Mouse (Mus musculus): ENCODE measurements around the gene Gng7. TPM values are rescaled to one million over a fixed set of nuclear protein-coding genes. Genes with fewer than 3 reads are reported as not detected.
"Not testable (repeated sequence)": the region's sequence is repeated elsewhere in the genome, so short reads cannot be mapped to it uniquely, and the experiment has no call there.

The Gng7 gene
- 15.3 and 20.8 TPM in 2 replicates for polyA plus RNA-seq (2014; fragmentation: Nextera tagmentation; extraction: Ambion mirVana)

GRCm38 (mm10) chr10:81014393-81015384 is at the start of gene Gng7:
Gene Gng7 (minus strand): TSS chr10:81014945.
- H3K36me3 ChIP-seq (ENCODE audit: control insufficient read depth, insufficient read depth, low read length) = no peaks in the 10 kb centered on the region
- H3K9ac ChIP-seq (ENCODE audit: low read length) = peak within 1 kb of the TSS; percentile 56
- WGBS = 9% methylated on average over 31 of the region's 31 CpGs
- H3K27ac ChIP-seq (ENCODE audit: low read depth, low read length) = no peak within 1 kb of the TSS
- DNase-seq (ENCODE audit: low spot score) (peak; percentile 98), ATAC-seq (peak; percentile 97)
- H3K4me3 ChIP-seq (ENCODE audit: low read depth, low read length) = peak within 1 kb of the TSS; percentile 36
- H3K4me2 ChIP-seq (ENCODE audit: low read length) = peak within 1 kb of the TSS; percentile 60
- no peaks in the 10 kb centered on the region for H3K27me3 ChIP-seq (replicated peaks; ENCODE audit: control insufficient read depth, insufficient read depth, low read length)
- no peaks in the 10 kb centered on the region for H3K9me3 ChIP-seq (replicated peaks; ENCODE audit: control insufficient read depth, low read length)
- peaks cover 2% of the 10 kb centered on the region; the same call in 1 of the 2 replicates for H3K4me1 ChIP-seq (ENCODE audit: control insufficient read depth, insufficient read depth, low read length)

GRCm38 (mm10) chr10:81064519-81064918 is 49.8 kb upstream of the Gng7 start:
- H3K27me3 ChIP-seq (replicated peaks; ENCODE audit: control insufficient read depth, insufficient read depth, low read length); H3K4me2 ChIP-seq (ENCODE audit: low read length); DNase-seq (ENCODE audit: low spot score); H3K4me3 ChIP-seq (ENCODE audit: low read depth, low read length); H3K9me3 ChIP-seq (replicated peaks; ENCODE audit: control insufficient read depth, low read length); H3K36me3 ChIP-seq (ENCODE audit: control insufficient read depth, insufficient read depth, low read length); H3K9ac ChIP-seq (ENCODE audit: low read length); H3K4me1 ChIP-seq (ENCODE audit: control insufficient read depth, insufficient read depth, low read length); H3K27ac ChIP-seq (ENCODE audit: low read depth, low read length); ATAC-seq: not testable (repeated sequence)
- WGBS = 92% methylated on average over 8 of the region's 8 CpGs

- Histone ChIP-seq H3K27me3 (replicated peaks; ENCODE audit: control insufficient read depth, insufficient read depth, low read length) (no peaks in the 10 kb centered on the region), H3K9ac (ENCODE audit: low read length) (no peak overlapping the region), H3K4me3 (ENCODE audit: low read depth, low read length) (no peak overlapping the region), H3K4me1 (ENCODE audit: control insufficient read depth, insufficient read depth, low read length) (peaks cover 14% of the 10 kb centered on the region), H3K9me3 (replicated peaks; ENCODE audit: control insufficient read depth, low read length) (no peaks in the 10 kb centered on the region), H3K27ac (ENCODE audit: low read depth, low read length) (no peak overlapping the region), H3K4me2 (ENCODE audit: low read length) (no peak overlapping the region), H3K36me3 (ENCODE audit: control insufficient read depth, insufficient read depth, low read length) (0 out of 2 replicates have a peak, but pooled peaks cover 4% of the 10 kb centered on the region)
- DNase-seq (ENCODE audit: low spot score) (no peak), ATAC-seq (no peak)
- 65% methylated on average over 4 of the region's 4 CpGs for WGBS
Measured at GRCm38 (mm10) chr10:81062710-81063109, 48.0 kb upstream of the Gng7 start.

- peaks cover 14% of the 10 kb centered on the region for H3K4me1 ChIP-seq (ENCODE audit: control insufficient read depth, insufficient read depth, low read length)
- H3K9ac ChIP-seq (ENCODE audit: low read length) = peak within 1 kb of the TSS; percentile 87
- H3K9me3 ChIP-seq (replicated peaks; ENCODE audit: control insufficient read depth, low read length) = no peaks in the 10 kb centered on the region
- ATAC-seq = peak; percentile 96
- peak within 1 kb of the TSS; percentile 89 for H3K4me3 ChIP-seq (ENCODE audit: low read depth, low read length)
- peak within 1 kb of the TSS; percentile 97 for H3K4me2 ChIP-seq (ENCODE audit: low read length)
- H3K27ac ChIP-seq (ENCODE audit: low read depth, low read length) = no peak within 1 kb of the TSS; the same call in 1 of the 2 replicates
- 0 out of 2 replicates have a peak, but pooled peaks cover 7% of the 10 kb centered on the region for H3K36me3 ChIP-seq (ENCODE audit: control insufficient read depth, insufficient read depth, low read length)
- no peaks in the 10 kb centered on the region for H3K27me3 ChIP-seq (replicated peaks; ENCODE audit: control insufficient read depth, insufficient read depth, low read length)
- WGBS = under 1% methylated on average over 48 of the region's 48 CpGs
- DNase-seq (ENCODE audit: low spot score) = peak; percentile 100
Measured at GRCm38 (mm10) chr10:81059603-81060543, 45.1 kb upstream of the Gng7 start, which contains the start of gene Sgta. Gene Sgta (minus strand): TSS chr10:81060181.

- 88% methylated on average over 6 of the region's 6 CpGs for WGBS
- ATAC-seq (no peak), DNase-seq (ENCODE audit: low spot score) (no peak)
- H3K9me3 ChIP-seq (replicated peaks; ENCODE audit: control insufficient read depth, low read length) = no peaks in the 10 kb centered on the region
- no peaks in the 10 kb centered on the region for H3K27me3 ChIP-seq (replicated peaks; ENCODE audit: control insufficient read depth, insufficient read depth, low read length)
- peak overlapping the region; percentile 87 for H3K9ac ChIP-seq (ENCODE audit: low read length)
- H3K36me3 ChIP-seq (ENCODE audit: control insufficient read depth, insufficient read depth, low read length) = peaks cover 12% of the 10 kb centered on the region; the same call in 1 of the 2 replicates
- no peak overlapping the region for H3K27ac ChIP-seq (ENCODE audit: low read depth, low read length)
- H3K4me3 ChIP-seq (ENCODE audit: low read depth, low read length) = peak overlapping the region; percentile 89; the same call in 1 of the 2 replicates
- H3K4me1 ChIP-seq (ENCODE audit: control insufficient read depth, insufficient read depth, low read length) = peaks cover 14% of the 10 kb centered on the region
- H3K4me2 ChIP-seq (ENCODE audit: low read length) = peak overlapping the region; percentile 97
Measured at GRCm38 (mm10) chr10:81058896-81059295, 44.2 kb upstream of the Gng7 start.

GRCm38 (mm10) chr10:81057406-81058130 is 42.8 kb upstream of the Gng7 start:
- WGBS = 94% methylated on average over 23 of the region's 23 CpGs
- Histone ChIP-seq H3K4me1 (ENCODE audit: control insufficient read depth, insufficient read depth, low read length) (peaks cover 14% of the 10 kb centered on the region), H3K9me3 (replicated peaks; ENCODE audit: control insufficient read depth, low read length) (no peaks in the 10 kb centered on the region), H3K4me3 (ENCODE audit: low read depth, low read length) (no peak overlapping the region), H3K36me3 (ENCODE audit: control insufficient read depth, insufficient read depth, low read length) (peaks cover 12% of the 10 kb centered on the region; the same call in 1 of the 2 replicates), H3K9ac (ENCODE audit: low read length) (no peak overlapping the region), H3K4me2 (ENCODE audit: low read length) (no peak overlapping the region), H3K27me3 (replicated peaks; ENCODE audit: control insufficient read depth, insufficient read depth, low read length) (no peaks in the 10 kb centered on the region), H3K27ac (ENCODE audit: low read depth, low read length) (no peak overlapping the region)
- ATAC-seq (no peak), DNase-seq (ENCODE audit: low spot score) (no peak)

GRCm38 (mm10) chr10:81055802-81056340 is 41.1 kb upstream of the Gng7 start:
- Histone ChIP-seq H3K36me3 (ENCODE audit: control insufficient read depth, insufficient read depth, low read length) (peaks cover 29% of the 10 kb centered on the region), H3K4me1 (ENCODE audit: control insufficient read depth, insufficient read depth, low read length) (peaks cover 14% of the 10 kb centered on the region)
- not testable (repeated sequence) for H3K9ac ChIP-seq (ENCODE audit: low read length); H3K27me3 ChIP-seq (replicated peaks; ENCODE audit: control insufficient read depth, insufficient read depth, low read length); DNase-seq (ENCODE audit: low spot score); H3K4me3 ChIP-seq (ENCODE audit: low read depth, low read length); H3K9me3 ChIP-seq (replicated peaks; ENCODE audit: control insufficient read depth, low read length); H3K4me2 ChIP-seq (ENCODE audit: low read length); H3K27ac ChIP-seq (ENCODE audit: low read depth, low read length); ATAC-seq
- 83% methylated on average over 11 of the region's 11 CpGs for WGBS

- H3K4me1 ChIP-seq (ENCODE audit: control insufficient read depth, insufficient read depth, low read length) = peaks cover 14% of the 10 kb centered on the region
- 93% methylated on average over 6 of the region's 6 CpGs for WGBS
- H3K27me3 ChIP-seq (replicated peaks; ENCODE audit: control insufficient read depth, insufficient read depth, low read length) = no peaks in the 10 kb centered on the region
- no peaks in the 10 kb centered on the region for H3K9me3 ChIP-seq (replicated peaks; ENCODE audit: control insufficient read depth, low read length)
- ATAC-seq (no peak), DNase-seq (ENCODE audit: low spot score) (no peak)
- H3K4me2 ChIP-seq (ENCODE audit: low read length) = no peak overlapping the region
- H3K36me3 ChIP-seq (ENCODE audit: control insufficient read depth, insufficient read depth, low read length) = peaks cover 36% of the 10 kb centered on the region
- H3K9ac ChIP-seq (ENCODE audit: low read length) = no peak overlapping the region
- H3K27ac ChIP-seq (ENCODE audit: low read depth, low read length) = no peak overlapping the region
- H3K4me3 ChIP-seq (ENCODE audit: low read depth, low read length) = no peak overlapping the region
Measured at GRCm38 (mm10) chr10:81055169-81055568, 40.4 kb upstream of the Gng7 start.
